Mouse (Mus musculus): ENCODE data around the gene Pipox. TPM values are rescaled to one million over a fixed set of nuclear protein-coding genes. Genes with fewer than 3 reads are reported as not detected.

The Pipox gene
- polyA plus RNA-seq, 1 experiment from 2014 or later, result 6.0 TPM

DNA sequence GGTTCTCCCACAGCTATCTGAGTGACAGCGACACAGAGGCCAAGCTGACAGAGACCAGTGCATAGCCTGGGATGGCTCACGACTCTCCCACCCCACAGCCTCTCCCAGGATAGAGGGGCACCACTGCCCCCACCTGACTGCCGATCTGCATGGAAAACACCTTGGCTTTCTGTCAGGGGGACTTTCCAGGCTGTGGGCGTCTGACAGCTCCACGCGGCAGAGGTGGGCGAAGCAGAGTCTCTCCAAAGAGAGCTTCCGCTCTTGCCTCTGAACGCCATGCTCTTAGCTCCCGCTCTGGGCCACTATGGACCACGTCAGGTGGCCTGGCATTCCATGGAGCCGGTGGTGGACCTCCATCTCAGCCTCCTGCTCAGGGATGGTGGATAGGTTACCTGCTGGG lies 29.1 kb downstream of the Pipox start:
- ATAC-seq, result no peak
- WGBS, result 62% methylated on average over 12 of the region's 12 CpGs
- Histone ChIP-seq H3K4me1 (ENCODE audit: control insufficient read depth, insufficient read depth, low read length) (peaks cover 24% of the 10 kb centered on the region), H3K4me2 (ENCODE audit: low read length) (no peak overlapping the region), H3K9ac (ENCODE audit: low read depth, low read length) (no peak overlapping the region), H3K36me3 (ENCODE audit: control insufficient read depth, insufficient read depth, low read length) (peaks cover 5% of the 10 kb centered on the region; the same call in 1 of the 2 replicates), H3K9me3 (replicated peaks; ENCODE audit: control insufficient read depth, low read length, poor library complexity, severe bottlenecking) (no peaks in the 10 kb centered on the region), H3K27ac (ENCODE audit: low read length) (no peak overlapping the region), H3K27me3 (ENCODE audit: control insufficient read depth, insufficient read depth, low read depth, low read length) (no peaks in the 10 kb centered on the region), H3K4me3 (ENCODE audit: low read depth, low read length) (no peak overlapping the region)

- WGBS, result 68% methylated on average over 7 of the region's 7 CpGs
- no peak overlapping the region for H3K9ac ChIP-seq (ENCODE audit: low read depth, low read length)
- no peak for ATAC-seq
- H3K9me3 ChIP-seq (replicated peaks; ENCODE audit: control insufficient read depth, low read length, poor library complexity, severe bottlenecking), result no peaks in the 10 kb centered on the region
- H3K4me3 ChIP-seq (ENCODE audit: low read depth, low read length), result no peak overlapping the region
- no peaks in the 10 kb centered on the region for H3K27me3 ChIP-seq (ENCODE audit: control insufficient read depth, insufficient read depth, low read depth, low read length)
- peaks cover 28% of the 10 kb centered on the region for H3K4me1 ChIP-seq (ENCODE audit: control insufficient read depth, insufficient read depth, low read length)
- no peak overlapping the region for H3K4me2 ChIP-seq (ENCODE audit: low read length)
- no peak overlapping the region for H3K27ac ChIP-seq (ENCODE audit: low read length)
- H3K36me3 ChIP-seq (ENCODE audit: control insufficient read depth, insufficient read depth, low read length), result peaks cover 8% of the 10 kb centered on the region; the same call in 1 of the 2 replicates
These were observed 31.0 kb downstream of the Pipox start for GRCm38 (mm10) chr11:77862887-77863286.

GRCm38 (mm10) chr11:77860947-77861346 lies 32.9 kb downstream of the Pipox start:
- peaks cover 21% of the 10 kb centered on the region for H3K4me1 ChIP-seq (ENCODE audit: control insufficient read depth, insufficient read depth, low read length)
- H3K27me3 ChIP-seq (ENCODE audit: control insufficient read depth, insufficient read depth, low read depth, low read length), result no peaks in the 10 kb centered on the region
- peaks cover 8% of the 10 kb centered on the region; the same call in 1 of the 2 replicates for H3K36me3 ChIP-seq (ENCODE audit: control insufficient read depth, insufficient read depth, low read length)
- H3K4me3 ChIP-seq (ENCODE audit: low read depth, low read length), result no peak overlapping the region
- no peak for ATAC-seq
- 70% methylated on average over 9 of the region's 9 CpGs for WGBS
- no peaks in the 10 kb centered on the region for H3K9me3 ChIP-seq (replicated peaks; ENCODE audit: control insufficient read depth, low read length, poor library complexity, severe bottlenecking)
- no peak overlapping the region for H3K27ac ChIP-seq (ENCODE audit: low read length)
- no peak overlapping the region for H3K4me2 ChIP-seq (ENCODE audit: low read length)
- peak overlapping the region; percentile 17; the same call in 1 of the 2 replicates for H3K9ac ChIP-seq (ENCODE audit: low read depth, low read length)

GRCm38 (mm10) chr11:77858589-77858988 lies 35.3 kb downstream of the Pipox start:
- ATAC-seq, result no peak
- no peak overlapping the region for H3K4me2 ChIP-seq (ENCODE audit: low read length)
- WGBS, result 26% methylated on average over 9 of the region's 9 CpGs
- H3K4me1 ChIP-seq (ENCODE audit: control insufficient read depth, insufficient read depth, low read length), result peaks cover 38% of the 10 kb centered on the region
- no peaks in the 10 kb centered on the region for H3K27me3 ChIP-seq (ENCODE audit: control insufficient read depth, insufficient read depth, low read depth, low read length)
- peaks cover 3% of the 10 kb centered on the region; the same call in 1 of the 2 replicates for H3K36me3 ChIP-seq (ENCODE audit: control insufficient read depth, insufficient read depth, low read length)
- peak overlapping the region; percentile 57 for H3K9ac ChIP-seq (ENCODE audit: low read depth, low read length)
- peak overlapping the region; percentile 76 for H3K27ac ChIP-seq (ENCODE audit: low read length)
- H3K9me3 ChIP-seq (replicated peaks; ENCODE audit: control insufficient read depth, low read length, poor library complexity, severe bottlenecking), result no peaks in the 10 kb centered on the region
- H3K4me3 ChIP-seq (ENCODE audit: low read depth, low read length), result no peak overlapping the region

DNA sequence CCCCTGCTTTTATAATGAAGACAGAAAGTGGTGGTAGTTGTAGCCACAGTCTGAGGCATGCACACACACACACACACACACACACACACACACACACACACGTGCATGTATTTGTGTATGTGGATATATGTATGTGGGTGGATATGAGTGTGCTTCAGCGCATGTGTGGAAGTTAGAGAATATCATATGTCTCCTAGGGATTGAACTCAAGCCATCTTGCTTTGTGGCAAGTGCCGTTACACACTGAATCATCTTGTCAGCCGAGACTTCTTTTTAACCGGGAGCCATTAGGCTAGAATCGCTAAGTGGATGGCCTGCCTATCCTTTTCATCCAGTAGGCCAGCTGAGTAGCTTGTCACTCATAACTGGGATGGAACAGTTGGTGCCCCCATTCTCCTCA lies 36.8 kb downstream of the Pipox start:
- 78% methylated on average over 6 of the region's 6 CpGs for WGBS
- H3K27ac ChIP-seq (ENCODE audit: low read length), result no peak overlapping the region

GRCm38 (mm10) chr11:77855396-77855795 lies 38.5 kb downstream of the Pipox start:
- peak overlapping the region; percentile 40 for H3K9ac ChIP-seq (ENCODE audit: low read depth, low read length)
- peaks cover 55% of the 10 kb centered on the region for H3K4me1 ChIP-seq (ENCODE audit: control insufficient read depth, insufficient read depth, low read length)
- no peak overlapping the region for H3K4me3 ChIP-seq (ENCODE audit: low read depth, low read length)
- WGBS, result 21% methylated on average over 15 of the region's 15 CpGs
- H3K9me3 ChIP-seq (replicated peaks; ENCODE audit: control insufficient read depth, low read length, poor library complexity, severe bottlenecking), result no peaks in the 10 kb centered on the region
- H3K27me3 ChIP-seq (ENCODE audit: control insufficient read depth, insufficient read depth, low read depth, low read length), result no peaks in the 10 kb centered on the region
- no peak for ATAC-seq
- H3K4me2 ChIP-seq (ENCODE audit: low read length), result no peak overlapping the region
- peaks cover 9% of the 10 kb centered on the region; the same call in 1 of the 2 replicates for H3K36me3 ChIP-seq (ENCODE audit: control insufficient read depth, insufficient read depth, low read length)
- H3K27ac ChIP-seq (ENCODE audit: low read length), result peak overlapping the region; percentile 75

More for the DNA sequence above, 36.8 kb downstream of the Pipox start:
- Histone ChIP-seq H3K4me3 (ENCODE audit: low read depth, low read length) (no peak overlapping the region), H3K27me3 (ENCODE audit: control insufficient read depth, insufficient read depth, low read depth, low read length) (no peaks in the 10 kb centered on the region), H3K9ac (ENCODE audit: low read depth, low read length) (no peak overlapping the region), H3K36me3 (ENCODE audit: control insufficient read depth, insufficient read depth, low read length) (peaks cover 6% of the 10 kb centered on the region; the same call in 1 of the 2 replicates), H3K4me2 (ENCODE audit: low read length) (no peak overlapping the region), H3K9me3 (replicated peaks; ENCODE audit: control insufficient read depth, low read length, poor library complexity, severe bottlenecking) (no peaks in the 10 kb centered on the region), H3K4me1 (ENCODE audit: control insufficient read depth, insufficient read depth, low read length) (peaks cover 40% of the 10 kb centered on the region)
- no peak for ATAC-seq

GRCm38 (mm10) chr11:77854641-77855040 lies 39.3 kb downstream of the Pipox start:
- peak overlapping the region; percentile 75 for H3K27ac ChIP-seq (ENCODE audit: low read length)
- no peak for ATAC-seq
- 52% methylated on average over 3 of the region's 3 CpGs for WGBS
- no peaks in the 10 kb centered on the region for H3K9me3 ChIP-seq (replicated peaks; ENCODE audit: control insufficient read depth, low read length, poor library complexity, severe bottlenecking)
- no peak overlapping the region for H3K4me2 ChIP-seq (ENCODE audit: low read length)
- H3K36me3 ChIP-seq (ENCODE audit: control insufficient read depth, insufficient read depth, low read length), result peaks cover 8% of the 10 kb centered on the region; the same call in 1 of the 2 replicates
- H3K9ac ChIP-seq (ENCODE audit: low read depth, low read length), result peak overlapping the region; percentile 40; the same call in 1 of the 2 replicates
- H3K4me1 ChIP-seq (ENCODE audit: control insufficient read depth, insufficient read depth, low read length), result peaks cover 63% of the 10 kb centered on the region
- H3K27me3 ChIP-seq (ENCODE audit: control insufficient read depth, insufficient read depth, low read depth, low read length), result no peaks in the 10 kb centered on the region
- H3K4me3 ChIP-seq (ENCODE audit: low read depth, low read length), result no peak overlapping the region

- no peak overlapping the region for H3K9ac ChIP-seq (ENCODE audit: low read depth, low read length)
- peaks cover 6% of the 10 kb centered on the region; the same call in 1 of the 2 replicates for H3K36me3 ChIP-seq (ENCODE audit: control insufficient read depth, insufficient read depth, low read length)
- peaks cover 67% of the 10 kb centered on the region for H3K4me1 ChIP-seq (ENCODE audit: control insufficient read depth, insufficient read depth, low read length)
- 92% methylated on average over 17 of the region's 17 CpGs for WGBS
- H3K27ac ChIP-seq (ENCODE audit: low read length), result no peak overlapping the region
- no peaks in the 10 kb centered on the region for H3K9me3 ChIP-seq (replicated peaks; ENCODE audit: control insufficient read depth, low read length, poor library complexity, severe bottlenecking)
- no peak overlapping the region for H3K4me3 ChIP-seq (ENCODE audit: low read depth, low read length)
- H3K27me3 ChIP-seq (ENCODE audit: control insufficient read depth, insufficient read depth, low read depth, low read length), result no peaks in the 10 kb centered on the region; the same call in 1 of the 2 replicates
- no peak for ATAC-seq
- H3K4me2 ChIP-seq (ENCODE audit: low read length), result no peak overlapping the region
These were observed 40.8 kb downstream of the Pipox start for GRCm38 (mm10) chr11:77852941-77853668.

GRCm38 (mm10) chr11:77852195-77852594 lies 41.7 kb downstream of the Pipox start:
- WGBS, result 41% methylated on average over 3 of the region's 3 CpGs
- peak overlapping the region; percentile 91 for H3K27ac ChIP-seq (ENCODE audit: low read length)

More at GRCm38 (mm10) chr11:77852195-77852594, 41.7 kb downstream of the Pipox start:
- H3K4me1 ChIP-seq (ENCODE audit: control insufficient read depth, insufficient read depth, low read length), result peaks cover 75% of the 10 kb centered on the region
- peak overlapping the region; percentile 30; the same call in 1 of the 2 replicates for H3K9ac ChIP-seq (ENCODE audit: low read depth, low read length)
- no peak overlapping the region for H3K4me2 ChIP-seq (ENCODE audit: low read length)
- H3K4me3 ChIP-seq (ENCODE audit: low read depth, low read length), result no peak overlapping the region
- ATAC-seq, result no peak
- H3K9me3 ChIP-seq (replicated peaks; ENCODE audit: control insufficient read depth, low read length, poor library complexity, severe bottlenecking), result no peaks in the 10 kb centered on the region
- peaks cover 12% of the 10 kb centered on the region for H3K36me3 ChIP-seq (ENCODE audit: control insufficient read depth, insufficient read depth, low read length)
- no peaks in the 10 kb centered on the region; the same call in 1 of the 2 replicates for H3K27me3 ChIP-seq (ENCODE audit: control insufficient read depth, insufficient read depth, low read depth, low read length)

Data from midbrain, embryonic 16.5 days (tissue).